Mouse (Mus musculus): ENCODE results near the gene Raph1. TPM values are rescaled to one million over a fixed set of nuclear protein-coding genes. Genes with fewer than 3 reads are reported as not detected.

The Raph1 gene
- polyA plus RNA-seq, 1 experiment from 2014 or later, result 23.1 TPM

GRCm38 (mm10) chr1:60599926-60600325 is 33.0 kb upstream of the Raph1 start:
- H3K27me3 ChIP-seq (ENCODE audit: control insufficient read depth, insufficient read depth, low read length), result no peaks in the 10 kb centered on the region
- no peak for ATAC-seq (replicated peaks; ENCODE audit: insufficient number of reproducible peaks, low FRiP score, low TSS enrichment, low read depth)
- no peaks in the 10 kb centered on the region for H3K36me3 ChIP-seq (replicated peaks; ENCODE audit: control insufficient read depth, insufficient read depth, low read depth, low read length)
- H3K9me3 ChIP-seq (replicated peaks; ENCODE audit: control insufficient read depth, low read length), result no peaks in the 10 kb centered on the region
- no peak overlapping the region for H3K4me3 ChIP-seq (ENCODE audit: low read depth, low read length)
- no peak for DNase-seq (ENCODE audit: low spot score)
- no peak overlapping the region for H3K27ac ChIP-seq (replicated peaks; ENCODE audit: low read depth, low read length)
- WGBS, result 87% methylated on average over 3 of the region's 3 CpGs
- H3K4me2 ChIP-seq (ENCODE audit: low read depth, low read length), result no peak overlapping the region
- no peak overlapping the region for H3K9ac ChIP-seq (replicated peaks; ENCODE audit: low read length)
- H3K4me1 ChIP-seq (ENCODE audit: control insufficient read depth, insufficient read depth, low read length), result no peaks in the 10 kb centered on the region

DNA sequence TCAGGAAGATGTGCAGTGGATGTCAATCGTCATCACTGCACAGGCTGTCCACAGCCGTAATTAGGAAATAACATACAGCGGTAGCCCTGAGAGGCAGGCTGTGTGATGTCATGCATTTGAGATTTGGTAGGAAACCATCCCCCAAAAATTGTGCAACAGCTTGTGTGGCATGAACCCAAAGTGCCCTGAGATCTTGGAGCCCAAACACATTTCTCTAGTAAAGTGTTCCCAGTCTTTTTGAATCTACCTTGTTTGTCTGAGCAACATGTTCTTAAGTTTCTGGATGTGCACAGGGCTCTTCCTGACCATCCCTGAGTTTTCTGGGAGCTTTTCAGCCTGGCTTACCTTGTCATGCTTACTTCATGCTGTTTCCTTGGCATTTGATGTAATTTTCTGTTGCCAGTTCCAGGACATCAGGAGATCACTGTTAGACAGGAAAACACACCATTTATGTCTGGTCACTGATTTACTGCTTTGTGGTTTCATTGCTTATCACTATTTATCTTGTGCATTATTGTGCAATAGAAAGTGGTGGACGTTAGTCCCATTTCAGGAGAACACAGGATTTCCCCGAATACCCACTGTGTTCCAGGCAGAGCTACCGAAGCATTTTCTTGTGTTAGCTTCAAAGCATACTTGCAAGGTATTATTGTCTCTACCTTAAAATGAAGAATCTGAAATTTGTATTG is 32.3 kb upstream of the Raph1 start:
- Histone ChIP-seq H3K9me3 (replicated peaks; ENCODE audit: control insufficient read depth, low read length) (no peaks in the 10 kb centered on the region), H3K27ac (replicated peaks; ENCODE audit: low read depth, low read length) (no peak overlapping the region), H3K4me2 (ENCODE audit: low read depth, low read length) (no peak overlapping the region), H3K4me3 (ENCODE audit: low read depth, low read length) (no peak overlapping the region), H3K36me3 (replicated peaks; ENCODE audit: control insufficient read depth, insufficient read depth, low read depth, low read length) (no peaks in the 10 kb centered on the region), H3K9ac (replicated peaks; ENCODE audit: low read length) (no peak overlapping the region), H3K27me3 (ENCODE audit: control insufficient read depth, insufficient read depth, low read length) (no peaks in the 10 kb centered on the region), H3K4me1 (ENCODE audit: control insufficient read depth, insufficient read depth, low read length) (no peaks in the 10 kb centered on the region)
- no peak for ATAC-seq (replicated peaks; ENCODE audit: insufficient number of reproducible peaks, low FRiP score, low TSS enrichment, low read depth)
- DNase-seq (ENCODE audit: low spot score), result no peak
- 88% methylated on average over 6 of the region's 6 CpGs for WGBS

GRCm38 (mm10) chr1:60596386-60597320 is 29.7 kb upstream of the Raph1 start:
- no peak overlapping the region for H3K27ac ChIP-seq (replicated peaks; ENCODE audit: low read depth, low read length)
- DNase-seq (ENCODE audit: low spot score) (no peak), ATAC-seq (replicated peaks; ENCODE audit: insufficient number of reproducible peaks, low FRiP score, low TSS enrichment, low read depth) (no peak)
- no peak overlapping the region for H3K4me2 ChIP-seq (ENCODE audit: low read depth, low read length)
- H3K9ac ChIP-seq (replicated peaks; ENCODE audit: low read length), result no peak overlapping the region
- WGBS, result 79% methylated on average over 11 of the region's 11 CpGs
- no peaks in the 10 kb centered on the region for H3K9me3 ChIP-seq (replicated peaks; ENCODE audit: control insufficient read depth, low read length)
- no peaks in the 10 kb centered on the region for H3K4me1 ChIP-seq (ENCODE audit: control insufficient read depth, insufficient read depth, low read length)
- H3K4me3 ChIP-seq (ENCODE audit: low read depth, low read length), result no peak overlapping the region
- no peaks in the 10 kb centered on the region for H3K36me3 ChIP-seq (replicated peaks; ENCODE audit: control insufficient read depth, insufficient read depth, low read depth, low read length)
- no peaks in the 10 kb centered on the region for H3K27me3 ChIP-seq (ENCODE audit: control insufficient read depth, insufficient read depth, low read length)

DNA sequence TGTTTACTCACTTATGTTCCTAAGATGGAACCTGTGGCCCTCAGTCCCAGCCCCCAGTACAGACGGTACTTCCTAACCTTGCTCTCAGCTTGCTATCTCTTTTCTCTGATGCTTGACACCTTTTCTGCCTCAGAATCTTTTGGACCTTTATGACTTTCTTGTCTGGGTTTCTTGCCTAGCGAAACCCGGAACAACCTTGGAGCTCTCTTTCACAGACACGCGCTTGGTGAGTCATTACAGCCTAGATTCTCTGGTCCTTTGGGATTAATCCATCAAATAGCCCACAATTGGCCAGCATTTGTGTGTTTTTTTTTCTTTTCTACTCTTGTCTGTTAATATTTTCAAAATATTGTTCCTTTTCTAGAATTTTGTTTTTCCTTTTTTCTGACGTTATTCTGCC is 26.2 kb upstream of the Raph1 start:
- no peak for ATAC-seq (replicated peaks; ENCODE audit: insufficient number of reproducible peaks, low FRiP score, low TSS enrichment, low read depth)
- WGBS, result 92% methylated on average over 6 of the region's 6 CpGs
- H3K36me3 ChIP-seq (replicated peaks; ENCODE audit: control insufficient read depth, insufficient read depth, low read depth, low read length), result no peaks in the 10 kb centered on the region
- no peak overlapping the region for H3K4me3 ChIP-seq (ENCODE audit: low read depth, low read length)
- H3K27ac ChIP-seq (replicated peaks; ENCODE audit: low read depth, low read length), result no peak overlapping the region
- H3K9me3 ChIP-seq (replicated peaks; ENCODE audit: control insufficient read depth, low read length), result no peaks in the 10 kb centered on the region; the same call in 1 of the 2 replicates
- H3K27me3 ChIP-seq (ENCODE audit: control insufficient read depth, insufficient read depth, low read length), result no peaks in the 10 kb centered on the region
- DNase-seq (ENCODE audit: low spot score), result no peak
- H3K4me1 ChIP-seq (ENCODE audit: control insufficient read depth, insufficient read depth, low read length), result no peaks in the 10 kb centered on the region
- H3K9ac ChIP-seq (replicated peaks; ENCODE audit: low read length), result no peak overlapping the region
- H3K4me2 ChIP-seq (ENCODE audit: low read depth, low read length), result no peak overlapping the region

- H3K27ac ChIP-seq (replicated peaks; ENCODE audit: low read depth, low read length), result no peak overlapping the region
These were observed 22.2 kb upstream of the Raph1 start for GRCm38 (mm10) chr1:60588887-60589629.

GRCm38 (mm10) chr1:60580990-60581389 is 14.1 kb upstream of the Raph1 start:
- no peaks in the 10 kb centered on the region for H3K27me3 ChIP-seq (ENCODE audit: control insufficient read depth, insufficient read depth, low read length)
- no peaks in the 10 kb centered on the region for H3K9me3 ChIP-seq (replicated peaks; ENCODE audit: control insufficient read depth, low read length)
- no peak overlapping the region for H3K4me2 ChIP-seq (ENCODE audit: low read depth, low read length)
- WGBS, result 91% methylated on average over 8 of the region's 8 CpGs
- H3K4me1 ChIP-seq (ENCODE audit: control insufficient read depth, insufficient read depth, low read length), result no peaks in the 10 kb centered on the region
- no peak for ATAC-seq (replicated peaks; ENCODE audit: insufficient number of reproducible peaks, low FRiP score, low TSS enrichment, low read depth)
- no peak overlapping the region for H3K4me3 ChIP-seq (ENCODE audit: low read depth, low read length)
- no peak overlapping the region for H3K9ac ChIP-seq (replicated peaks; ENCODE audit: low read length)
- no peak overlapping the region for H3K27ac ChIP-seq (replicated peaks; ENCODE audit: low read depth, low read length)
- DNase-seq (ENCODE audit: low spot score), result no peak
- no peaks in the 10 kb centered on the region for H3K36me3 ChIP-seq (replicated peaks; ENCODE audit: control insufficient read depth, insufficient read depth, low read depth, low read length)

More at GRCm38 (mm10) chr1:60588887-60589629, 22.2 kb upstream of the Raph1 start:
- ATAC-seq (replicated peaks; ENCODE audit: insufficient number of reproducible peaks, low FRiP score, low TSS enrichment, low read depth) (no peak), DNase-seq (ENCODE audit: low spot score) (no peak)
- WGBS, result 65% methylated on average over 4 of the region's 4 CpGs
- H3K4me1 ChIP-seq (ENCODE audit: control insufficient read depth, insufficient read depth, low read length), result no peaks in the 10 kb centered on the region
- no peaks in the 10 kb centered on the region for H3K36me3 ChIP-seq (replicated peaks; ENCODE audit: control insufficient read depth, insufficient read depth, low read depth, low read length)
- H3K27me3 ChIP-seq (ENCODE audit: control insufficient read depth, insufficient read depth, low read length), result no peaks in the 10 kb centered on the region
- no peaks in the 10 kb centered on the region; the same call in 1 of the 2 replicates for H3K9me3 ChIP-seq (replicated peaks; ENCODE audit: control insufficient read depth, low read length)
- no peak overlapping the region for H3K4me2 ChIP-seq (ENCODE audit: low read depth, low read length)
- no peak overlapping the region for H3K4me3 ChIP-seq (ENCODE audit: low read depth, low read length)
- no peak overlapping the region for H3K9ac ChIP-seq (replicated peaks; ENCODE audit: low read length)

DNA sequence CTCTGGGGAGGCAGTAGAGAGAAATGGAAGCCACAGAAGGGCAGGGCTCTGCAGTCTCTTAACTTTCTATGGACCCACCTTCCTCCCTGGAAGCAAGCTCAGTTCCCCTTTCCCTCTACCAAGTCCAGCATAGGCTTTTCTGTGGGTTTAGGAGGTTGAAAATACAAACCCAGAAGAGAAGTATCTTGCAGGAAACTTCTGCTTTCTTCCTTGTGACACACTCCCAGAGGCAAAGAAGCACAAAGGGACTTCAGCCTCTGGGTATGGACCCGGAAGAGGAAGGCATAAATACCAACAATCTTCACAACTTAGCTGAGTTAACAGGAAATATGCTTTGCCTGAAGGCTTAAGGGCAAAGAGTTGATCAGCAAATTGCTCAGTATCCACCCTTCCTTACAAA is 13.0 kb upstream of the Raph1 start:
- WGBS, result 73% methylated on average over 1 of the region's 1 CpGs
- no peak for DNase-seq (ENCODE audit: low spot score)
- H3K9me3 ChIP-seq (replicated peaks; ENCODE audit: control insufficient read depth, low read length), result no peaks in the 10 kb centered on the region
- H3K4me3 ChIP-seq (ENCODE audit: low read depth, low read length), result no peak overlapping the region
- H3K27ac ChIP-seq (replicated peaks; ENCODE audit: low read depth, low read length), result no peak overlapping the region
- ATAC-seq (replicated peaks; ENCODE audit: insufficient number of reproducible peaks, low FRiP score, low TSS enrichment, low read depth), result no peak
- no peaks in the 10 kb centered on the region for H3K36me3 ChIP-seq (replicated peaks; ENCODE audit: control insufficient read depth, insufficient read depth, low read depth, low read length)
- H3K4me1 ChIP-seq (ENCODE audit: control insufficient read depth, insufficient read depth, low read length), result no peaks in the 10 kb centered on the region
- H3K27me3 ChIP-seq (ENCODE audit: control insufficient read depth, insufficient read depth, low read length), result no peaks in the 10 kb centered on the region
- no peak overlapping the region for H3K4me2 ChIP-seq (ENCODE audit: low read depth, low read length)
- no peak overlapping the region for H3K9ac ChIP-seq (replicated peaks; ENCODE audit: low read length)

All from embryonic facial prominence, embryonic 11.5 days (tissue).